Mouse (Mus musculus) lung, embryonic 14.5 days (tissue): Measurements from ENCODE around the gene Gm28308. TPM values are rescaled to one million over a fixed set of nuclear protein-coding genes. Genes with fewer than 3 reads are reported as not detected.
A peak's percentile ranks its signal among the peaks of the same experiment; 100 is the strongest.

Source experiments
- ATAC-seq: fragments of 200-750 bp; cut with Nextera tagmentation; 2 replicates; pipeline ENCODE4 v1.8.0; 2017; ENCODE audit warnings: mild to moderate bottlenecking, moderate TSS enrichment, moderate library complexity; ENCODE audit not compliant: insufficient read depth
- DNase-seq: peaks from one replicate; pipeline ENCODE4 v3.0.0-alpha.2; 2015
- H3K27ac ChIP-seq: fragments of 300-500 bp; sonication (generic); 2 replicates; pipeline ENCODE4 v1.5.1; 2014; ENCODE audit warnings: low read depth, mild to moderate bottlenecking, moderate library complexity
- H3K27me3 ChIP-seq: fragments of 300-500 bp; sonication (generic); 2 replicates; pipeline ENCODE4 v1.6.1; 2014; ENCODE audit warnings: low read length, control low read depth; ENCODE audit not compliant: insufficient read depth
- H3K36me3 ChIP-seq: fragments of 300-500 bp; sonication (generic); 2 replicates; pipeline ENCODE4 v1.6.1; 2014; ENCODE audit warnings: control low read depth; ENCODE audit not compliant: insufficient read depth
- H3K4me1 ChIP-seq: fragments of 300-500 bp; sonication (generic); 2 replicates; pipeline ENCODE4 v1.6.1; 2014; ENCODE audit warnings: antibody characterized with exemption, control low read depth; ENCODE audit not compliant: insufficient read depth
- H3K4me2 ChIP-seq: fragments of 300-500 bp; sonication (generic); 2 replicates; pipeline ENCODE4 v1.6.1; 2014; ENCODE audit warnings: mild to moderate bottlenecking
- H3K4me3 ChIP-seq: fragments of 300-500 bp; sonication (generic); 2 replicates; pipeline ENCODE4 v1.5.1; 2014; ENCODE audit warnings: low read depth, low read length
- H3K9ac ChIP-seq: fragments of 300-500 bp; sonication (generic); 2 replicates; pipeline ENCODE4 v1.6.1; 2014
- H3K9me3 ChIP-seq: fragments of 300-500 bp; sonication (generic); 2 replicates; pipeline ENCODE4 v1.6.1; 2016; ENCODE audit warnings: low read depth, low read length, control low read depth
- CTCF ChIP-seq: IDR thresholded peaks from 2 replicates; pipeline ENCODE4 v1.5.1; 2016; ENCODE audit warnings: antibody characterized with exemption, low read depth
- WGBS: fragments of 180-500 bp; shearing (Covaris S2); extraction: QIAGEN DNeasy Blood & Tissue Kit; methylation state at CpG from one replicate; pipeline ENCODE4 v1.1.7; 2014; 5-methylcytosine and 5-hydroxymethylcytosine counted together
- polyA plus RNA-seq: library from polyadenylated mRNA; unstranded; fragments of >200 nt; fragmentation: Nextera tagmentation; extraction: Ambion mirVana; gene quantifications from 2 replicates; pipeline ENCODE4 v1.2.1, GENCODE M21; 2014

Gm28308 gene
- polyA plus RNA-seq, 1 experiment from 2014 or later, result not detected

GRCm38 (mm10) chr6:52245040-52245756 is 32.1 kb upstream of the Gm28308 start:
- Histone ChIP-seq H3K4me3 (peak overlapping the region; percentile 12; the same call in 1 of the 2 replicates), H3K27me3 (peaks cover 100% of the 10 kb centered on the region), H3K9ac (no peak overlapping the region), H3K36me3 (no peaks in the 10 kb centered on the region), H3K9me3 (no peaks in the 10 kb centered on the region), H3K4me1 (no peaks in the 10 kb centered on the region), H3K4me2 (peak overlapping the region; percentile 20; the same call in 1 of the 2 replicates), H3K27ac (no peak overlapping the region)
- no peak for TF ChIP-seq CTCF
- no peak for DNase-seq
- no peak for ATAC-seq
- WGBS, result 1% methylated on average over 70 of the region's 71 CpGs

GRCm38 (mm10) chr6:52244471-52245039 is 31.4 kb upstream of the Gm28308 start:
- no peak overlapping the region for H3K9ac ChIP-seq
- H3K9me3 ChIP-seq, result no peaks in the 10 kb centered on the region
- H3K36me3 ChIP-seq, result no peaks in the 10 kb centered on the region
- 2% methylated on average over 23 of the region's 23 CpGs for WGBS
- ATAC-seq (no peak), DNase-seq (no peak)
- H3K4me2 ChIP-seq, result peak overlapping the region; percentile 20; the same call in 1 of the 2 replicates
- TF ChIP-seq CTCF, result no peak
- no peak overlapping the region for H3K27ac ChIP-seq
- no peaks in the 10 kb centered on the region for H3K4me1 ChIP-seq
- H3K4me3 ChIP-seq, result peak overlapping the region; percentile 12; the same call in 1 of the 2 replicates
- peaks cover 100% of the 10 kb centered on the region for H3K27me3 ChIP-seq

- no peak for TF ChIP-seq CTCF
- DNase-seq, result no peak
Observed at GRCm38 (mm10) chr6:52243681-52244121, 30.6 kb upstream of the Gm28308 start.

GRCm38 (mm10) chr6:52242801-52243332 is 29.7 kb upstream of the Gm28308 start:
- Histone ChIP-seq H3K9ac (no peak overlapping the region), H3K4me3 (no peak overlapping the region), H3K36me3 (no peaks in the 10 kb centered on the region), H3K9me3 (no peaks in the 10 kb centered on the region), H3K27ac (no peak overlapping the region), H3K4me2 (no peak overlapping the region), H3K4me1 (no peaks in the 10 kb centered on the region), H3K27me3 (peaks cover 99% of the 10 kb centered on the region)
- DNase-seq (no peak), ATAC-seq (no peak)
- 5% methylated on average over 4 of the region's 4 CpGs for whole genome bisulfite sequencing
- no peak for TF ChIP-seq CTCF

More at GRCm38 (mm10) chr6:52243681-52244121, 30.6 kb upstream of the Gm28308 start:
- 4% methylated on average over 12 of the region's 12 CpGs for WGBS
- H3K9me3 ChIP-seq, result no peaks in the 10 kb centered on the region
- no peak for ATAC-seq
- H3K9ac ChIP-seq, result no peak overlapping the region
- no peak overlapping the region for H3K4me3 ChIP-seq
- H3K36me3 ChIP-seq, result no peaks in the 10 kb centered on the region
- no peak overlapping the region for H3K4me2 ChIP-seq
- H3K4me1 ChIP-seq, result no peaks in the 10 kb centered on the region
- no peak overlapping the region for H3K27ac ChIP-seq
- peaks cover 99% of the 10 kb centered on the region for H3K27me3 ChIP-seq

- DNase-seq (no peak), ATAC-seq (no peak)
- Histone ChIP-seq H3K36me3 (no peaks in the 10 kb centered on the region), H3K9ac (no peak overlapping the region), H3K4me2 (no peak overlapping the region), H3K4me1 (no peaks in the 10 kb centered on the region), H3K4me3 (0 out of 2 replicates have a peak overlapping the region, but pooled peaks have one; percentile 19), H3K27ac (no peak overlapping the region), H3K9me3 (no peaks in the 10 kb centered on the region), H3K27me3 (peaks cover 99% of the 10 kb centered on the region)
- no peak for TF ChIP-seq CTCF
- WGBS, result 4% methylated on average over 9 of the region's 9 CpGs
Observed at GRCm38 (mm10) chr6:52241001-52241621, 28.0 kb upstream of the Gm28308 start.

GRCm38 (mm10) chr6:52240389-52241000 is 27.4 kb upstream of the Gm28308 start, which contains the start of gene Hoxa10:
Hoxa10 (minus strand) TSS chr6:52240854.
- 2% methylated on average over 35 of the region's 35 CpGs for WGBS
- DNase-seq (peak; percentile 95), ATAC-seq (peak; percentile 64; the same call in 1 of the 2 replicates)
- Histone ChIP-seq H3K27ac (no peak within 1 kb of the TSS), H3K4me2 (peak within 1 kb of the TSS; percentile 45), H3K9ac (no peak within 1 kb of the TSS), H3K9me3 (no peaks in the 10 kb centered on the region), H3K27me3 (peaks cover 99% of the 10 kb centered on the region), H3K4me3 (peak within 1 kb of the TSS; percentile 19), H3K36me3 (no peaks in the 10 kb centered on the region), H3K4me1 (no peaks in the 10 kb centered on the region)
- peak; percentile 82 for TF ChIP-seq CTCF
